Mouse (Mus musculus) WW6 (cell line): ENCODE data around the gene Olfr498.

ENCODE experiments used
- DNase-seq: peaks from one replicate; pipeline ENCODE4 v3.0.0-alpha.2; 2013; ENCODE audit warnings: low read depth, low spot score

Olfr498 gene

DNA sequence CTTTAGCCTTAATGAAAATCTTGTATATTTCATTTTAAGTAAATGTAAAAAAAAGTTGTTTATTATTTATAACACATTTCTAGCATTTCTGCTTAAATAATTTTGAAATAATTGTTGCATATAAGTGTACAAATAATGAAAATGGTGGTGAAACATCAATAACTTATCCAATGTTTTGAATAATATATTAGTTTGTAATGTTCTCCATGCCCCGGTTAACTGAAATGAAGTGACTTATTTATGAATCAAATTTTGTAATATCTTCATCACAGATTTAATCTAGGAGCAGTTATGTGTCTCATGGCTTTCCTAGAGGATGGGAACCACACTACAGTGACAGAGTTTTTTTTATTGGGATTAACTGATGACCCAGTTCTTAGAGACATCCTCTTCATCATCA lies at the start of gene Olfr498:
TSS of gene Olfr498 (plus strand) at position 301 of the 400 bp plus-strand sequence.
- no peak for DNase-seq

GRCm38 (mm10) chr7:108420121-108420520 lies 45.0 kb upstream of the Olfr498 start, which contains the start of gene Olfr497:
Olfr497 (plus strand) TSS chr7:108420421.
- DNase-seq: no peak
